Mouse (Mus musculus): Measurements from ENCODE around the gene Mlx. TPM values are rescaled to one million over a fixed set of nuclear protein-coding genes. Genes with fewer than 3 reads are reported as not detected.

The Mlx gene
- 10 to 100 TPM; 17.5 to 17.7 TPM for total RNA-seq (2021)

DNA sequence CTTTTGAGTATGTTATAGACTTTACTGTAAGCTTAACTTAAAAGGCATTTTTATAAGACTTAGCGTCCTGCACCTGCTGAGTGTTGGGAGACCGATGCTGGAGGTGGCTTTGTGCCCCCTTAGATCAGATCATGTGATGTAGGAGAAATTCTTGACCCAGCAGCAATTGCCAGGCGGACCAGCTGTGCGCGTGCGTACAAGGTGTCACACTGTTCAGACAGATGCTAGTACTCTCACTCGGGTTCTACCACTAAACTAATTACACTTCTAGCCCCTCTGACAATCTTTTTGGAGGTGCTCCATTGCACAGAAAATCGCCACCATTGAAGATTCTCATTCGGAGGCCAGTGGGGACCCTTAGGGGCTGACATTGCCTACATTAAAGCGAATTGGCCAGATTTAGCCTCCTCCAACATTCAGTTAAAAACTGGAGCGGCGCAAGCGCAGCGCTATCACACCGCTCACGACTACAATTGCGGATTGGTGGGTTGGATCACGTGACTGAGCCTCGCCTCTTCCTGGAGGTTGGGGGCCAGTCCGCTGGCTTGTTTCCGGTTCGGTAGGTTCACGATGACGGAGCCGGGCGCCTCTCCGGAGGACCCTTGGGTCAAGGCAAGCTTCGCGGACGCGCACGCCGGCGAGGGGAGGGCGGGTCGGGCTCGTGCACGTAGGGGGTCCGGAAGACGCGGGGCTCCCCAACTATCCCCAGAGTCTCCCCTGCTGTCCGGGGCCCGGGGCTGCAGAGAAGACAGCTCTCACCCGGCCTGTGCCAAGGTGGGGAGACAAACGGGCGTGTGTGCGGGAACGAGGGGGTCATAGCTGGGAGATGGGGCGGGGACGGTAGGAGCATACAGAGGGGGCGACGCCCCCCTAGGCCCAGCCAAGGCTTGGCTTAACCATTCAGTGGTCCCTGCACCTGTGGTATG lies at the start of gene Mlx:
Mlx (plus strand) TSS at position 522 of the 926 bp plus-strand sequence.
- peak; percentile 91 for DNase-seq

DNA sequence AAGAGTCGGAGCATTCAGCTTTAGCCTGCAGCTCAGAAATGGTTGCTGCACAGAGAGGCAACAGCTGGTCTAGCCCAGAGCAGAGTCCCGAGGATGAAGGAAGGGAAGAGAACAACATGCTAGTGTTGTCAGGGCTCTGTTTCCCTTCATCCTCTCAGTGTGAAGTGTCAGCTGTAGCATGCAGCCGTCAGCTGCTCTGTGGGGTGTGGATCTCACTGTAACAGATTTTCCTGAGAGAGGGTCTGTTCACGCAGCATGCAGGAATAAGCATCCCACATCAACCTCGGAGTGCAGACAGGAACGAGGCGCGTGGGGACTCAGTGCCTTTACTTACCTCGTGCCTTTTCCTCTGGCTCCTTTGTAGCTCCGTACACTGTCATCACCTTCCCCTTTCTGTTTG lies 49.3 kb upstream of the Mlx start:
- no peak for DNase-seq

DNA sequence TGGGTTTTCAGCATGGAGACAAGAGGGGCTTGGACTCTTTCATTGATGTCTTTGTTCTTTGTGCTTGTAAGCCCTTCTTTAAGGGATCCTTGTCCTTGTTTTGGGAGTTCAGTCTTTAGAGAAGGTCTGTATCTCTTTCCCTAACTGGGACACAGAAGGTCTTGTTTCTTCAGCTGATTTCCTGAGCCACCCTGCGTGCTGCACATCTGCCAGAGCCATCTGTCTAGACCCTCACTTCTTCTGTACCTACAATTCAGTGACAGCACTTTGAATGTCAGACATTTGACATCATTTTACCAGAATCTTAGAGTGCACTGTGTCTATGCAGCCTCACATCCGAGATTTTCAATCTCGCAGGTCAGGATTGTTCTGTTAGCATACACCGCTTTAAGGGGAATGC lies 41.3 kb upstream of the Mlx start:
- DNase-seq = no peak

DNA sequence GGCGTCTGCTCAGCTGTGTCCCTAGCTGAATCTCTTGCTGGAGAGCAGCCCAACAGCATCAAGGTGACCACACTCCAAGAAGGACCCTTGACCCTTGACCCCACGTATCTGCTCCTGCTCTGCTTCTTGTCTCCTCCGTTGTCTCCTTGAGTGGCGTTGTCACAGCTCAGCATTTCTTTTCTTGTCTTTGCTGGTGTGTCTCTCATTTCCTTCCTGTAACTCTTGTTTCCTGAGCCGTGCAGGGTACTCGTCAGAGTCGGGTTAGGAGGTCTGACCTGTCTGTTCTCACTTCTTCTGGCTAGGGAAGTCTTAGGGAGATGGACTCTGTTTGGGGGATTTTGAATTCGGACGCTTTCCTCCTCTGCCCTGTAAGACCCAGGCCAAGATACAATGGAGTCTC lies 40.6 kb upstream of the Mlx start:
- no peak for DNase-seq

DNA sequence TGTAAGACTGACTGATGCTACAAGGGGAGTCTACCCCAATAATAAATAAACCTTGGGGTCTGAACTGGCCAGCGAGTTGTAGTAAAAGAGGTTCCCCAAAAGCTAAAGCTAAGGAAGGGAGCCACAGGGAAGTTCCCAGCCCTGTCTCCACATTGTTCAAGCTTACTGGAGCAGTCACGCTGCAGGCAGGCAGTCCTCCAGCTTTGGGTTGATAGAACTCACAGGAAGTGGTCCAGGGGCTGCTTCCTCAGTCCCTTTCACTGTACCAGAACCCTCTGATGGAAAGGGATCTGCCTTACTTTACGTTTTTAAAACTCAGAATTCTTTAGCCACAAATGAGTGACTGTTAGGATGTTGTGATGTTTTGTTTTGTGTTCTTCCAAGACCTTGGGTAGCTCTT lies 39.6 kb upstream of the Mlx start:
- DNase-seq = no peak

DNA sequence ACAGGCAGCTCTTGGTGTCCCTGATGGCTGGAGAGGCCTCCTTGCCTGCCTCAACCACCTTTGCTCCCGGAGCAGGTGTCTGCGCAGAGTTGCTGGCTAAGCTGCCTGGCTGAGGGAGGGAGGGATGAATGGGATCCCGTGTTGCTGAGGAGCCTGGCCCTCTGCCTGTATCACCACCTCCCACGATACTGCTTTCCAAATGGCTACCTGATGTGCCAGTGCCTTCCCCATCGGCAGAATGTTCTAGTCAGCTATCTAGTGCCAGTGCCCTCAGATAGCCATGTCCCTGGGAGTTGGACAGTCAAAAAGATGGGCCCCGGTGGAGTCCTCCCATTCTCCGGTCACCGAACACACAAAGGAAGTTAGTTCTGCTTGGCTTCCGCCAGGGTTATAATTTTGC lies 36.7 kb upstream of the Mlx start:
- no peak for DNase-seq

DNA sequence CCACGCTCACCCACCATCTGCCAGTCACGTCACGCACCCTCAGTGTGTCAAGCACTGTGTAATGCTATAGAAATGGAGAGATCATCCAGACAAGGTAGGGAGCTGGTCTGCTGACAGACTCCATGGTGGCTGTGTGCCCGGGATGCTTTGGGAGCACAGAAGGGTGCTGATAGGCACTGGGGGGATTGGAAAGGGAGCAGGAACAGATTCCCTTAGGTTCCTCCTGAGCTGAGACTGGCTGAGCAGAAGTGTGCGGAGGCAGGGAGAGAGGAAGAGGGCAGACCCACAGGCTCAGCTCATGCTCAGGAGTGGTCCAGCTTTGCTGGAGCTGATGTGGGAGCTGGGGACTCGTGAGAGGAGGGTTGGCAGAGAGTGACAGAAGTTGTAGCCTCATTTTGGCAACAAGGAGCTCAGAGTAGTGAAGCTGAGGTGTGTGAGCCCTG lies 36.0 kb upstream of the Mlx start:
- no peak for DNase-seq

DNA sequence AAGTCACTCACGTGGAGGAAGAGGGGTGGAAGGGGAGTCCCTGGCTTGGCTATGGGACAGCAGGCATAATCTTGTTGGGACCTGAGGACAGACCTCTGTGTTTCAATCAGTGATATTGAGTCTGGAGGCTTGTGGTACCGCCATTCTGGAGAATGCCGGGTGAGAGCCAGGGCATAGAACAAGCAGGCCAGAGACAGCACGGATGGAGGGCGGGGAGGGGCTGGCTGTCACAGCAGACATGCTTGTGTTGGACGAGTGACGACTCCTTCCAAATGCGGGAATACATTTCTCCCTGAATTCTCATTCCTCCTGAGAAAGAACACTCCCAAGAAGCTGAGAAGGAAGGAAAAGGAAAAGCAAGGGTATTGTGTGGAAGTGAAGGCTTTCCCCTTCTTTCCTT lies 35.5 kb upstream of the Mlx start:
- DNase-seq = no peak

DNA sequence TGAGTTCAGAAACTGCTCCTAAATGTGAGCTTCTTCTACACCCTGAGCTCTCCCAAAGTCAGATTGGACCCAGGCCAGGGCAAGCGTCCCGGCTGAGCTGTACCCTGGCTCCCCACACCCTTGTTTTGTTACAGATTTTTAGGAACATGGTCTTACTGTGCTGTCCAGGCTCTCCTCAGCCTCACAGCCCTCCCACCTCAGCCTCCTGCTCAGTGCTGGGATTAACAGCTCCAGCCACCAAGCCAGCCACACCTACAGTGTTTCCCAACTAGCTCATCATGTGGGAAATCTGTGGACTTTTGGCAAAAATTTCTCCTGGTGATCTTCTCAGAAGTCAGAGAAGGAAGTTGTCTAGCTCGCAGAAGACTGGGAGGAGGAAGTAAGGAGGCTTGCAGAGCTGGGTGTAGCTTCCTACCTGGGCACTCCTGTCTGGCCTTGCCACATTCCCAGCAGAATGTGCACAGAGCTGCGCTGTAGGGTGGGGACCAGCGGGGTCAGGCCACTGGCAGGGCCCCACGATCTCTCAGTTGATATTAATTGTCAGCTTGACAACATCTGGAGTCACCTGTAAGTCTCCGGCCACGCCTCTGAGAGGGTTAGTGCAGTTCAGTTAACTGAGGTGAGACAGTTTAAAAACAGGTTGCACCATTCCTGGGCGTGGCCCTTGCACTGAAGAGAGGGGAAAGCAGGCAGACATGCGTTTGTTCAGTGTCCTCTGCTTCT lies 34.2 kb upstream of the Mlx start:
- peak; percentile 62 for DNase-seq

DNA sequence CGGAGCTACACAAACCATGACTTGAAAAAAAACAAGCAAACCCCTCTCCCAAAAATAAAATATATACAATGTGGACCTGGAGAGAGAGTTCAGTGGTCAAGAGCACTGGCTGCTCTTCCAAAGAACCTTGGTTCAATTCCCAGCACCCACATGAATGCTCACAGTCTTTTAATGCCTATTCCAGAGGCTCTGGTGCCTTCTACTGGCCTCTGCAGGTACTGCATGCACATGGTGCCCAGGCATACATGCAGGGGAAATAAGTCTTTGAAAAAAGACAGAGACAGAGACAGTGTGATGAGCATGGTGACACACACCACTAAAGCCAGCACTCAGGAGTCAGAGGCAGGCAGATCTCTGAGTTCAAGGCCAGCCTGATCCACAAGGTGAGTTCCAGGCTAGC lies 33.1 kb upstream of the Mlx start:
- DNase-seq = no peak

DNA sequence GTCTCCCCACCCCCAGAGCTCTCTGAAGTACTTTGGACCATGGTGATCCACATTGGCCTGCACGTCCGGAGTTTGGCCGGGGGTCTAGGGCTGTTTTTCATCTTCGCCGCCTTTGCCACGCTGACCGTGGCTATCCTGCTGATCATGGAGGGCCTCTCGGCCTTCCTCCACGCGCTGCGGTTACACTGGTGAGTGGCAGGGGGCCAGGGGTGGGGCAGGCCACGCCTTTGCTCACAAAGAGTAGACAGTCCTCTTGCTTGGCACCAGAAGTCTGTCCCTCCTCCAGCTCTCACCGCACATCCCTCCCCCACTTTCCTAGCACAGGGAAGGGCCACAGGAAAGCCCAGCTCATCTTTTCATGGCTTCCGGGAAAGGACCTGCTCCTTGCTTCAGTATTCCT lies 31.7 kb upstream of the Mlx start:
- DNase-seq = peak; percentile 43

DNA sequence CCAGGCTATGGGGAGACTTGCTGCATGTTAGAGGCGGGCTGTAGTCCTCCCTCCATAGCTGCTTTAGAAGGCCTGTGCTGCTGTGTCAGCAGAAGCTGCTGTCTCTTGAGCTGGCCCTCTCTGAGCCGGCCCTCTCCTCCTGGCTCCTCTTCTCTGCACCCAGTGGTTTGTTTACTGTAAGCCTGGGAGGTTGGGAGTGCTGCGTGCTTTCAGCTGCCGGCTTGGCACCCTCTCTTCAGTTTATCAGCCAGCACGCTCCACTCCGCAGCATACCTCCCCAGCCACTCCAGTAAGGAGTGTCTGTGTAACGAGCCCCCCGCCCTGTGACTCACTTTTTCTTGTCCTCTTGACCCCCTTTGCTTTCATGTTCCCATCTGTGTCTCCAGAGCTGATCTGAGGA lies 30.2 kb upstream of the Mlx start:
- DNase-seq = peak; percentile 70

DNA sequence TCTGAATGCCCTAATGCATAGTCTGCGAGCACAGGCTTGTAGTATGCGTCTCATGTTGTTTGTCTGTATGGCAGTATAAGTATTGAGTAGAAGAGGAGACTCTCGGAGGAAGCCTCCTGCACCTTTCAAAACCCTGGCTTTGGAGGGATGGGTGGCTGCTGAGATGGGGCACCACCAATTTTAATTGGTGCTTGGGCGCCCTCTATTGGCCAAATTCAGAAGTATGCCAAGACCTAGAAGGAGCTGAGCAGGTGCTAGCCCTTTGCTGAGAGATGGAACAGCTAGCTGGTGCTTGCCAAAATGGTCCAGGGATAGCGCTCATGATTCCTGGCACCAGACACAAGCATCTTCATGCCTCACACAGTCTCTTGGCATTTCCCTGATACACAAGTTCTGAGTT lies 29.2 kb upstream of the Mlx start:
- peak; percentile 95 for DNase-seq

DNA sequence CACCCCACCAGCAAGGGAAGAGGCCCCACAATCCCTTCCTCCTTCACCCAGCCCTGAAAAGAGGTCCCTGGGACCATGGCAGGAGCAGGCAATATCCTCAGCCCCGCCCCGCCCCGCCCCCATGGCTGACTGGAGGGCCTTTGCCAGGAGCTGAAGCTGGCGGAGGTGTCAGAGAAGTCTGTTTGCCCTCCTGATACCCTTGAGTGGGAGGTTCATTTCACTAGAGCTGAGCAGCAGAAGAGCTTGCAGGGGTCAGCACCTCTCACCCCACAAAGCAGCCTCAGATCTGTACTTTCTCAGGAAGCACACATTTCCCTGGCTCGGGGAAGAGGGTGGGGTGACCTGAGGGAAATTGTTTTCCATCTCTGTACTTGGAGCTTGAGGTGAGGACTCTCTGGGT lies 28.4 kb upstream of the Mlx start:
- peak; percentile 66 for DNase-seq

DNA sequence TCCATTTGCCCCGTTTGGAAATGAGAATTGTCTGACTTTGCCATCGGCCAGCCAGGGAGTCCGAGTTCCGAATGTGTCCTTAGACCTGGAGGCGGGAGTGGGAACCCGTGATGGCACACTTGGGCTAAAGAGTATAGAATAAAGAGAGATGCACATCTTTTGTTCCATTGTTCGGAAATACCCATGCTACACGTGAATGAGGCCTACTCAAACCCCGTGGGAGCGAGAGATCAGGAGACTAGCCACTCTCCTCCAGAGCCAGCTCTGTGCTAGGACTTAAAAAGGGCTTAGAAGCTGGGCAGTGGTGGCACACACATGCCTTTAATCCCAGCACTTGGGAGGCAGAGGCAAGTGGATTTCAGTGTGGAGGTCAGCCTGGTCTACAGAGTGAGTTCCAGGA lies 27.6 kb upstream of the Mlx start:
- no peak for DNase-seq

DNA sequence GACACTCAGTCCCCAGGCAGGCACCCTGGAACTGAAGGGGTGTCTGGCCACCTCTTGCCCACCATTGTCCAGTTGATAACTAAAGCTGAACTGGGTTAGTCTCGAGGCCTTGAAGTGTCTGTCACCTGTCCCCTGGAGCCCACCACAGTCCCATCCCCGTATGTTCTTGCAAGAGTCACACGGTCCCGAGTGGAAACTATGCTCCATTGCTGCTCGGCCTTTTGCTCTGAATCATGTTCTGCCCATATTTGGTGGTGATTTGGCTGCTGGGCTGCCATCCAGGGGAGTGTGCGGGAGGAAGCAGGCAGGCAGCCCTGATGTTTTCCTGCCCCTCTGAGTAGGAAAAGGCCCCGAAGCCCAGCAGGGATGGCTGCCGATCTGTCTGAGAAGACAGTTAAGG lies 27.0 kb upstream of the Mlx start:
- DNase-seq = peak; percentile 87

DNA sequence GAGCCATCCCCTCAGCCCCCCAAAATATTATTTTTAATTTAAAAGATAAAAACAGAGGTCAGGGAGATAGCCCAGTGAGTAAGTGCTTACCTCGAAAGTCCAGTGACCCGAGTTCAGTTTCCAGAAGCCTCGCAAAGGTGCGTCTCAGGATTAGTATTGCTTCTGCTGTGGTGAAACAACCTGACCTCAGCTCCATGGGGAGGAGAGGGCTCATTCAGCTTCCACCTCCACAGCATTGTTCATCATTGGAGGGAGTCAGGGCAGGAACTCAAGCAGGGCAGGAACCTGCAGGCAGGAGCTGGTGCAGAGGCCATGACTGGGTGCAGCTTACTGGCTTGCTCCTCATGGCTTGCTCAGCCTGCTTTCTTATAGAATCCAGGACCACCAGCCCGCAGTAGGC lies 26.0 kb upstream of the Mlx start:
- no peak for DNase-seq

DNA sequence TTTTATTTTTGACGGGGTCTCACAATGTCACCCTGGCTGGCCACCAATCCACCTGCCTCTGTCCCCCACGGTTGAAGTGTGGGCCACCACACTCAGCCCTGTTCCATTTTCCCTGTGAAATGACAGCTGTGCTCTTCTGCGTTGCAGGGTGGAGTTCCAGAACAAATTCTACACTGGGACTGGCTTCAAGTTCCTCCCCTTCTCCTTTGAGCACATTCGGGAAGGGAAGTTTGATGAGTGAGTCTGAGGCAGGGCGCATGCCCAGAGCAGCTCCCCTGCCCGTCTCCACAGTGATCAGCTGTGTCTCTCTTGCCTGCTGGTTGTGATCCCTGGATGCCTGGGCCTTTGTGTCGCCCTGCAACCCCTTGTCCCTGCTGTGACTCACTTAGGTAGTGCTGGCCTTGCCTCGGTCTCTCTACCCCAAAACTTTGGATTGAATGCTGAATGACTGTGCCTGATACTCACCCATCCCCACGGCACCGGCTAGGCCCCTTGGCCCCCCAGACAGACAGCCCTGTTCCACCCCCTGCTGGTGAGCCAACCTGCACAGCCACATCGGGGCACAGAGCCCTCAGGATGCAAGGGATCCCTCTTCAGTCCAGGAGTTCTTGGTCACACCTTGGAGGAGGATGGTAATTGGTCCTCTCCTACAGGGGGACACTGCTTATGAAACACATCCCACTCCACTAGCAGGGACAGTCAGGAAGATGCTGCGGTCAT lies 24.8 kb upstream of the Mlx start:
- DNase-seq = peak; percentile 64

DNA sequence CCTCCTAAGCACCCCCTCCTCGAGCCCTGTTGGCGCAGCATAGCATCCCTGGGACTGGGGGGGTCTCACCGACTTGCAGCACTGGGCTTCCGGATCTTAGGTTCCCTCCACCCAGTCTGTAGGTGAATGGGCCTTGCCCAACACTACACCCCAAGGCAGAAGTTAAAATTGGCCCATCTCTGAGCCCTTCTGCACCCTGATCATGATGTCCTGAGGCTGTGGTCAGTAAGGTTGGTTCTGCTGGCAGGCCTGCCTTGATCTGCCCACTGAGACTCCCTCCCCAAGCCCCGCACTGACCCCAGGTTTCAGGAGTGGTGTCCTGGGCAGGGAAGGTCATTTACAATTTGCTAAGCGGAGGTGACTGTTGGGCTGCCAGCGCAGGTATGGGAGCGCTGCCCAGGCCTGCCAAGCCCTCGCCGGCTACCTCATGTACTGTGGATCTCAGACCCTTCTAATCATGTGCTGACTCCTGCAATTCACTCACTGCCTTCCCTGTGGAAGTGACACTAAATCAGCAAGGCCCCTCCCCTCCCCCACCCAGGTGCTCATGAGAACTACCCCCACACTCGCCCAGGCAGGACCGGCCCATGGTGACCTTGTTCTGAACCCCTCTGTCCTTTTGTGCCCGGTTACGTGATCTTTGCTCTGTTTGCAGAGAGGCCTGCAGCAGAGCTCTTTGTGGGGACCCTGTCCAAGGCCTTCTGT lies 24.0 kb upstream of the Mlx start:
- no peak for DNase-seq

DNA sequence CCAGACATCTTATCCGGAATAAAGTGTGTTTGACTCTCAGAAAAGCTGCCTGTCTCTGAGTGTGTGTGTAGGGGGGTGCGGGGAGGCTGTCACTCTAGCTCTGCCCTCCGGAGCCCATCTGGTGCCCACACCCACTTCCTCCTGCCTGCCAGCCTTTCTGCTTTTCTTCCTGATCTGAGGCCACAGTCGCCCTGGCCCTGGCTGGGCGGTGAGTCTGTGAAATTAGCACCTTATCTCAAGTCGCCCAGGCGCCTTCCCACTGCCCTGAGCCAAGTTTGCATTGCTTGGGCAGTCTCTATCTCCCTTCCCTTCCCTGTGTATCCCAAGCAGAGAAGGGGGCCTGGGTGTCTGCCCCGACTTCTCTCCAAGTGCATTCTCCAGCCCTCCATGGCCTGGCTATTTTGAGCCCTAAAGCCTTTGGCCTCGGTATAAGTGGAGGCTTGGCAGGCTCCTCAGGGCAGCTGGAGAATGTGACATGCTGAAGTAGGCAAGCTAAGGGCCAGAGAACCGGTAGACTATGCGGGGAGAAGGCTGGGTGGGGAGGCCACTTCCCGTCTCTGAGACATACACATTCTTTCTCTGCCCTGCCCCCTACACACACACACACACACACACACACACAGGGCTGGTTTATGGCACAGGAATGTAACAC lies 23.3 kb upstream of the Mlx start:
- DNase-seq = peak; percentile 85

DNA sequence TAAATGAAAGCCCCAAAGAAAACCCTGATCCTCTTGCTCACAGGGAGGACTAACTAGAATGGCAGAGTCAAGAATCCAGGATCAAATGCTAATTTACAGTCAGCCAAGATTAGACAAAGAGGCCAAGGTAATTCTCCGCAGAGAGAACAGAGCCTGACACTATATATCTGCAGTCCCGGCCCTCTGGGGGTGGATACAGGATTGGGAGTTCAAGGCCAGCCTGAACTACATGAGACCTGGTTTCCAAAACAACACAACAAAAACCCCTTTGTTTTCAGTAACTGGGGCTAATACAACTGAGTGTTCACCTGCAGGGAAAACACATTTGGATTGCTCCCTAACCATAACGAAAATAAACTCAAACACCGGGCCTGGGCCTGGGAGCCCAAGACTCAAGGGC lies 22.6 kb upstream of the Mlx start:
- DNase-seq = no peak

DNA sequence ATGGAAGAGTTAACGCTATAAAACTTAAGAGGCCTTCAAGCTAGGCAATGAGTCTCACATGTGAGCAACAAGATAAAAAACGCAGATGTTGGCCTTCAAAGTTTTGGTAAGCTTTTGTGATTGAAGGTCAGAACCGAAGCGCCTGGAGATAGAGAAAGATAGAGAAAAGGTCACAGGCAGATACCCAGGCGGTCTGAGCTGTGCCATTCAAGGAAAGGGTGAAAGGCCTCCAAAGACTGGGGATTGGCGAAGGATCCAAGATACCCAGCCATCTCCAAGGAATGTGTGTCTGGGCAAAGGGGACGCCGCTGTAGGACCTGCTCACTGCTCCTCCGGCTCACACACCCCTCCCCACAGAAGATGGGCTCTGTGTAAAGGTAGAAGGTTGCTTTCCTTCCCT lies 22.1 kb upstream of the Mlx start:
- DNase-seq = no peak
